Mouse (Mus musculus) bone marrow, adult 2 months (tissue): ENCODE measurements at regions not wholly inside any gene's neighbourhood (a gene's known extent, or its start where the extent isn't known, plus 50 kb on each side); places are given as distances from the start of the nearest gene placed in this dataset.

Source experiments
- CTCF ChIP-seq: fragments of 200-500 bp; IDR thresholded peaks from 2 replicates; pipeline ENCODE4 v1.5.1; 2011; ENCODE audit warnings: low read length, control low read depth; ENCODE audit not compliant: control insufficient read depth, insufficient read depth
- POLR2A ChIP-seq: fragments of 200-500 bp; IDR thresholded peaks from 2 replicates; pipeline ENCODE4 v1.6.1; 2011; ENCODE audit warnings: low read depth, mild to moderate bottlenecking, control low read depth, low read length, borderline replicate concordance; ENCODE audit not compliant: control insufficient read depth

DNA sequence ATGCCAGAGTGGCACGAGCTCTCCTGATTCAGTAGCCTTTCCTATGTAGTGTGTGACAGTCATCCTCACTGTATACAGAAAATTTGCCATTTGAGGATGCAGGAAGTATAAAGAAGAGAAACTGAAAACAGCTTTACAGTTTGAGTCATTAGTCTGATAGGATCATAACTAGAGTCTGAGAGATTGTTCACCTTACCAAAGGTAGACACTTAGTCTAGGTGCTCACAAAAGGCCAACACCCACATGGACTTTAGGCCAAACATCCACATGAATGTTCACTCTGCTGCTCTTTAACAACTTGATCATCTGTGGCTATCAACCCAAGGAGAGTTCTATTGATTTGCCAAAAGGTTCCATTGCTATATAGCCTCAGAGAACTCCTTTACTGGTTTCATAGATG is 547.2 kb downstream of the Tns1 start:
- TF ChIP-seq CTCF (no peak), POLR2A (no peak)
